Mouse (Mus musculus) lung, embryonic 14.5 days (tissue): Measurements from ENCODE around the gene Tcp11. TPM values are rescaled to one million over a fixed set of nuclear protein-coding genes. Genes with fewer than 3 reads are reported as not detected.

Experiments used
- ATAC-seq: fragments of 200-750 bp; cut with Nextera tagmentation; 2 replicates; pipeline ENCODE4 v1.8.0; 2017; ENCODE audit warnings: mild to moderate bottlenecking, moderate TSS enrichment, moderate library complexity; ENCODE audit not compliant: insufficient read depth
- DNase-seq: peaks from one replicate; pipeline ENCODE4 v3.0.0-alpha.2; 2015
- H3K27ac ChIP-seq: fragments of 300-500 bp; sonication (generic); 2 replicates; pipeline ENCODE4 v1.5.1; 2014; ENCODE audit warnings: low read depth, mild to moderate bottlenecking, moderate library complexity
- H3K27me3 ChIP-seq: fragments of 300-500 bp; sonication (generic); 2 replicates; pipeline ENCODE4 v1.6.1; 2014; ENCODE audit warnings: low read length, control low read depth; ENCODE audit not compliant: insufficient read depth
- H3K36me3 ChIP-seq: fragments of 300-500 bp; sonication (generic); 2 replicates; pipeline ENCODE4 v1.6.1; 2014; ENCODE audit warnings: control low read depth; ENCODE audit not compliant: insufficient read depth
- H3K4me1 ChIP-seq: fragments of 300-500 bp; sonication (generic); 2 replicates; pipeline ENCODE4 v1.6.1; 2014; ENCODE audit warnings: antibody characterized with exemption, control low read depth; ENCODE audit not compliant: insufficient read depth
- H3K4me2 ChIP-seq: fragments of 300-500 bp; sonication (generic); 2 replicates; pipeline ENCODE4 v1.6.1; 2014; ENCODE audit warnings: mild to moderate bottlenecking
- H3K4me3 ChIP-seq: fragments of 300-500 bp; sonication (generic); 2 replicates; pipeline ENCODE4 v1.5.1; 2014; ENCODE audit warnings: low read depth, low read length
- H3K9ac ChIP-seq: fragments of 300-500 bp; sonication (generic); 2 replicates; pipeline ENCODE4 v1.6.1; 2014
- H3K9me3 ChIP-seq: fragments of 300-500 bp; sonication (generic); 2 replicates; pipeline ENCODE4 v1.6.1; 2016; ENCODE audit warnings: low read depth, low read length, control low read depth
- CTCF ChIP-seq: IDR thresholded peaks from 2 replicates; pipeline ENCODE4 v1.5.1; 2016; ENCODE audit warnings: antibody characterized with exemption, low read depth
- WGBS: fragments of 180-500 bp; shearing (Covaris S2); extraction: QIAGEN DNeasy Blood & Tissue Kit; methylation state at CpG from one replicate; pipeline ENCODE4 v1.1.7; 2014; 5-methylcytosine and 5-hydroxymethylcytosine counted together
- polyA plus RNA-seq: library from polyadenylated mRNA; unstranded; fragments of >200 nt; fragmentation: Nextera tagmentation; extraction: Ambion mirVana; gene quantifications from 2 replicates; pipeline ENCODE4 v1.2.1, GENCODE M21; 2014

Gene Tcp11
- polyA plus RNA-seq, 1 experiment from 2014 or later: 2.0 TPM

- ATAC-seq: no peak
- peaks cover 25% of the 10 kb centered on the region for H3K4me1 ChIP-seq
Measured at GRCm38 (mm10) chr17:28022854-28023655, 57.4 kb downstream of the Tcp11 start.

GRCm38 (mm10) chr17:28021911-28022310 lies 58.5 kb downstream of the Tcp11 start:
- no peak overlapping the region for H3K9ac ChIP-seq
- no peak for TF ChIP-seq CTCF
- no peaks in the 10 kb centered on the region for H3K27me3 ChIP-seq
- H3K4me3 ChIP-seq: no peak overlapping the region
- H3K36me3 ChIP-seq: no peaks in the 10 kb centered on the region
- ATAC-seq (no peak), DNase-seq (no peak)
- peaks cover 22% of the 10 kb centered on the region for H3K4me1 ChIP-seq
- 58% methylated on average over 10 of the region's 10 CpGs for WGBS
- no peaks in the 10 kb centered on the region for H3K9me3 ChIP-seq
- H3K27ac ChIP-seq: peak overlapping the region; percentile 10; the same call in 1 of the 2 replicates
- no peak overlapping the region for H3K4me2 ChIP-seq

More at GRCm38 (mm10) chr17:28022854-28023655, 57.4 kb downstream of the Tcp11 start:
- no peaks in the 10 kb centered on the region for H3K27me3 ChIP-seq
- H3K9ac ChIP-seq: no peak overlapping the region
- H3K4me3 ChIP-seq: no peak overlapping the region
- peak overlapping the region; percentile 18; the same call in 1 of the 2 replicates for H3K27ac ChIP-seq
- no peaks in the 10 kb centered on the region for H3K36me3 ChIP-seq
- no peak for TF ChIP-seq CTCF
- 82% methylated on average over 22 of the region's 22 CpGs for WGBS
- H3K4me2 ChIP-seq: no peak overlapping the region
- DNase-seq: no peak
- no peaks in the 10 kb centered on the region for H3K9me3 ChIP-seq

- Histone ChIP-seq H3K27me3 (no peaks in the 10 kb centered on the region), H3K36me3 (no peaks in the 10 kb centered on the region), H3K9me3 (no peaks in the 10 kb centered on the region), H3K9ac (no peak overlapping the region; the same call in 1 of the 2 replicates), H3K27ac (peak overlapping the region; percentile 46; the same call in 1 of the 2 replicates), H3K4me1 (peaks cover 6% of the 10 kb centered on the region), H3K4me3 (no peak overlapping the region), H3K4me2 (no peak overlapping the region)
- DNase-seq: no peak
- TF ChIP-seq CTCF: no peak
- WGBS: 71% methylated on average over 21 of the region's 21 CpGs
- ATAC-seq: no peak
Measured at GRCm38 (mm10) chr17:28019785-28020696, 60.4 kb downstream of the Tcp11 start.

GRCm38 (mm10) chr17:28018776-28019175 lies 61.7 kb downstream of the Tcp11 start:
- Histone ChIP-seq H3K9ac (no peak overlapping the region), H3K27ac (no peak overlapping the region), H3K4me1 (peaks cover 10% of the 10 kb centered on the region)

GRCm38 (mm10) chr17:28018344-28018743 lies 62.1 kb downstream of the Tcp11 start:
- no peak overlapping the region for H3K4me3 ChIP-seq
- DNase-seq (no peak), ATAC-seq (no peak)
- peak overlapping the region; percentile 2; the same call in 1 of the 2 replicates for H3K9ac ChIP-seq
- no peaks in the 10 kb centered on the region for H3K36me3 ChIP-seq
- WGBS: 53% methylated on average over 6 of the region's 6 CpGs
- H3K27me3 ChIP-seq: no peaks in the 10 kb centered on the region
- peaks cover 13% of the 10 kb centered on the region for H3K4me1 ChIP-seq
- no peaks in the 10 kb centered on the region for H3K9me3 ChIP-seq
- no peak overlapping the region for H3K4me2 ChIP-seq
- H3K27ac ChIP-seq: peak overlapping the region; percentile 11; the same call in 1 of the 2 replicates
- no peak for TF ChIP-seq CTCF

More at GRCm38 (mm10) chr17:28018776-28019175, 61.7 kb downstream of the Tcp11 start:
- H3K4me2 ChIP-seq: no peak overlapping the region
- TF ChIP-seq CTCF: no peak
- H3K9me3 ChIP-seq: no peaks in the 10 kb centered on the region
- ATAC-seq (no peak), DNase-seq (no peak)
- no peaks in the 10 kb centered on the region for H3K27me3 ChIP-seq
- no peaks in the 10 kb centered on the region for H3K36me3 ChIP-seq
- 53% methylated on average over 11 of the region's 11 CpGs for WGBS
- no peak overlapping the region for H3K4me3 ChIP-seq

Other genes starting within 250 kb of the Tcp11 start
- gene Snrpc, start 242.5 kb downstream of the Tcp11 start, polyA plus RNA-seq: 361 and 368 TPM in 2 replicates
- 7.1 and 8.0 TPM in 2 replicates for gene Uhrf1bp1, start 224.2 kb downstream of the Tcp11 start, polyA plus RNA-seq
- gene Anks1, start 171.3 kb downstream of the Tcp11 start, polyA plus RNA-seq: 18.7 and 19.4 TPM in 2 replicates
- gene Taf11, start 170.8 kb downstream of the Tcp11 start, polyA plus RNA-seq: 68.4 and 68.5 TPM in 2 replicates
- 2.2 and 2.5 TPM in 2 replicates for gene Scube3, start 61.5 kb upstream of the Tcp11 start, polyA plus RNA-seq
- gene Zfp523, start 96.5 kb upstream of the Tcp11 start, polyA plus RNA-seq: 36.0 and 45.4 TPM in 2 replicates
- 2.4 and 2.7 TPM in 2 replicates for gene Def6, start 127.1 kb upstream of the Tcp11 start, polyA plus RNA-seq
- gene Ppard, start 152.1 kb upstream of the Tcp11 start, polyA plus RNA-seq: 1.8 and 2.8 TPM in 2 replicates
- 28.2 and 35.3 TPM in 2 replicates for gene Fance, start 232.9 kb upstream of the Tcp11 start, polyA plus RNA-seq
- gene Rpl10a, start 247.8 kb upstream of the Tcp11 start, polyA plus RNA-seq: 799 and 802 TPM in 2 replicates